Mouse (Mus musculus) left cerebral cortex, postnatal 4 days (tissue): Measurements from ENCODE around the gene Efna1. TPM values are rescaled to one million over a fixed set of nuclear protein-coding genes. Genes with fewer than 3 reads are reported as not detected.

Experiments used
- DNase-seq: peaks from one replicate; pipeline ENCODE4 v3.0.0-alpha.2; 2022
- intact Hi-C: fragments of 180-260 bp; cut with DNase I; formaldehyde crosslinking; loops from one replicate; pipeline ENCODE4 v1.15.1; 2025
- total RNA-seq, 2 experiments: library from RNA; stranded (reverse); gene quantifications; 2 replicates each; pipeline ENCODE4 v1.2.3; 2021

Efna1 gene
- total RNA-seq, 2 experiments from 2014 or later: 5.0 to 6.4 TPM

DNA sequence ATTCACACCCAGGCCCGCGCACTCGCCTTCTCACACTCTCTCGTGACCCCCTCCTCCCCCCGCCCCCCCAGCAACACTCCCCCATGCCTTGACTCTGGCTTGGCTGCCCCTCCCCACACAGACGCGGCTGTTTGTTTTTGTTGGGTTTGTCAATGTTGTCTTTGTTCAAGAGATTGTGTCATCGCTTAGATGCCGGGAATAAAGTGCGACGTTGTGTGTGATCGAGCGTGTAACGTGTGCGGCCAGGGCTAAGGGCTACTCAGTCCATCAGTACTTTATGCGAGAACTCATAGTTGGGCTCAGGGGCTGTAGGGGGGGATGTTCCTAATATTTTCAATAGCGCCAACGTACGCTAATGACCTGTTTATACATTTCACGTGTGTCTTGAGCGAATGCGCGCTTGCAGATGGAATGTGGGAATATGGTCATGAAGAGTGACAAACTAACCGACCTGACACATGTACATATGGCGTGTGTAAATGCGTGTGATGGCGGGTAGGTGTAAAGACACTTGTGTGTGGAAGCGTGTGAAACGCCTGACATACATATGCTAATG is 814 bp downstream of the Efna1 start:
- DNase-seq: no peak
- intact Hi-C loops: loop anchor here (5.0 kb wide), 1 partner anchor 33 kb away; the partner anchor contains the start of genes Krtcap2 and Trim46

DNA sequence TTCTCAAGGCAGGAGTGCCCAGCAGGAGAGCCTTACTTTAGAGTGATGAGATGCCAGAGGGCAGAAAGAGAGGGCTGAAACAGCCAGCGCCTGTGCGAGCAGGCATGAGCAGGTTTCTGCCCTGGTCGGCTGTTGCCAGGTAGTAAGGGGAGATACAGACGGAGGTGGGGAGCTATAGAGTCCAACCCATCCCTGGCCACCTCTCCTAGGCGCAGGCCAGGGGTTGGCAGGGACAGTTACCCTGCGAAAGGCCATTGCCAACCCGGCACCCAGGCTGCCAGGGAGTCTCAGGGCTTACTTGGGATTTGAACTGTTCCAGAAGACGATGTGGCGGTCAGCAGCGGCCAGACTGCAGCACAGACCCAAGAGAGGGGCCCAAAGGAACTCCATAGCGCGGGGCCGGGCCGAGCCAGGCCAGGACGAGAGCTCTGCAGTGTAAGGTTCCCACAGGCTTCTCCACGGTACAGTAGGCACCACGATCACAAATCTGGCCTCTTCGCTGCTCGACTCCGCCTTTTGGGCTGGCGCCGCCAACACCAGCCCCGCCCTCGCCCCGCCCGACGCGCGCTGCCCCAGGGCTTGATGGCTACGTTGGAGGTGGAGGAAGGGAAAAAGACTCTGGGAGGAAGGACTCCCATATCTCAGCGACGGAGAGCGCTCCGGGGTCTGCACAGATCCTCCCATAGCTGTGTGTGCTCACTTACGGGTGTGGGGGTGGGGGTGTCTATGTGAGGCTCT is 1.6 kb downstream of the Efna1 start:
- intact Hi-C loops: no loop called here
- DNase-seq: peak; percentile 84

DNA sequence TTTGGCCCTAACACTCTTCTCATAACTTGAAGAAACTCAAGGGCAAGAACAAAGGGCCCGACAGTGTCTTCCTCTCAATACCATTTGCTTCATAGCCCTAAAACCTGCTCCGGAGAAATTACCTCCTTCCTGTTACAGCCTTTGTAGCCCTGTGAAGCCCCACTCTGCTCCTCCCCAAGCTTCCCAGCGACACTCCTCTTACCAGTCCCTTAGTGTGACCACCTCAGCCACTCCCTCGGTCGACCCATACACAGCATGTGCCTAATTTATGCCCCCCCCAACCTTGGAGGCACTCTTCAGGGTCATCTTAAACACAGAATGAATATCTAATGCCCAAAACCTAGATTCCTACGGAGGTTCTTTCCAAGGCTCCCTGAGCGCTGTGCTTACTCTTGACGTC is 2.3 kb downstream of the Efna1 start:
- DNase-seq: no peak
- intact Hi-C loops: no loop called here

DNA sequence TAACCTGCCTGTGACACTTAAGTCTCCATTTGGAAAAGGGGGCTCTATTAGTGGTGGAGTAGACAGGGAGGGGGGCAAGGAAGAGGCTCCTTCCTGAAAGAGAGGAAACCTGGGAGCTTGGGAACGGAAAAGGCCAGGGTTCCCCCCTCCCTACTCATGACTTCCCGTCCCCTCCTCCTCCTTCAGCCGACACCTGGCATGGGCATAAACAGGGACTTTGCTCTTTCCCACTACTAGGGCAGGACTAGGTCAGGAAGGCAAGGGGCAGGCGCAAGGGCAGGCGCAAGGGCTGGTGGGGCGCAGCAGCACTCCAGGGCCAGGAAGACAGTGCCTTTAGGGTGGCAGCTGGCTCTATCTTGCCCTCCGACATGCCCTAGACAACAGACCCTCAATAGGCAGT is 2.8 kb downstream of the Efna1 start:
- intact Hi-C loops: no loop called here
- no peak for DNase-seq

DNA sequence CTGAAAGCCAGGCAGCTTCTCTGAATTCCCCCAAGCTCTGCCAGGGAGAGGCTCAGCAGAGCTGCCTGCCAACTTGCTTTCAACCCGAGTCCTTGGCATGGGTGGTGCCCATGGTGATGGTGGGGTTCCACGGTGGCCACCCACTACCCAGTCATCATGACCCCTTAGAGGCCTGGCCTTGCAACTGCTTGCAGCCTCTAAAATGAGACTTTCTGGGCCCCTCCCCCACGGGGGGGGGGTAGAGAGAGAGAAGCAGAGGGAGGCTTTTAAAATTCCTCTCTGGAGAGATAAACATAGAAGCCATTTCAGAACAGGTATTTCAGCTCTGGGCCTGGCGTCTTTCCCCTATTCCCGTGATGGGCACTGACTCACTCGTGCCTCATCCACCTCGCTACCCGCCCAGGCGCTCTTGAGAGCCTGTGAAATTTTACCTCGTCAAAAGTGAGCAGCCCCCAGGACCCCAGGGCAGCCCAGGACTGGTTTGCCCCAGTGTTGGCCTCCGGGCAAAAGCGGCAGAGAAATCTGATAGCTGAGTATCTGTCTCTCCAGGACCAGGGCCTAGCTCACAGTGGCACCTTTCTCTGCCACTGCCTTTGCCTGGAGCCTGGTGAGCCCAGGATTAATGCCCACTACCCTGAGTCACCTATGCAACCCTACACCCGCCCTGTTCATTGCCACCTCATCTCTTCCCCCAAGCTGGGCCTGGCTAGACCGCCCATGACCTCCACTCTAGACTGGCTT is 3.5 kb downstream of the Efna1 start:
- no peak for DNase-seq
- intact Hi-C loops: no loop called here

DNA sequence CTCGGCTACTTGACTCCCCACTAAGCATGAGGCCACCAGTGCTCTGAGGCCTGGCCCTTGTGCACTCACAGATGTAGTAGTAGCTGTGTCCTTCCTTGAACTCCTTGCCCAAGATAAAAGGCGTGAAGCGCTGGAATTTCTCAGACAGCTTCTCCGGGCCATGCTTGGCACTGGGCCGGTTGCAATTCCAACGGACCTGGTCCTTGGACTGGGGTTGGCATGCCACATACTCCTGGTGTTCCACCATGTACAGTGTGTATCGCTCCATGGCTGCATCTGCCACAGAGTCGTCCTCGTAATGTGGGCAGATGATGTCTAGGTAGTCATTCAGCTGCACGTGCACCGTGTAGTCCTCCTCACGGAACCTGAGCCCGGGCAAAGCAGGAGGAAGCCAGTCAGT is 4.9 kb downstream of the Efna1 start:
- no peak for DNase-seq
- intact Hi-C loops: no loop called here

DNA sequence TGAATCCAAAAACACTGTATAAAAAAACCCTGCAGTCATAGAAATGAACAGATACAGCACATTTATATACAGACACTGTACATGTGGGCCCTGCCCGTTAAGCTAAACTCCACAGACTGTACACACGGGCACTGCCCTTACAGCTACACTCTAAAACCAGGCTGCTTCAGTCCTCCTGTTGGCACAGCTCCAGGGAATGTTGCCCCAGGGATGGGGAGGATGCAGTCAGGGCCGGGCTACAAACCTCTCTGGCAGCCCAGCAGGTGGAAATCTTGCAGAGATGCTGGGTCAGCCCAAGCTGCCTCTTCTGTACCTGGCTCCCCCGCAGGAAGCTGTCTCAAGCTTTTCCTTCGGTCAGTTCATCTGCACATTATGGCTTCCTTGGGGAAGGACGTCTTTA is 9.2 kb downstream of the Efna1 start:
- intact Hi-C loops: no loop called here
- peak; percentile 47 for DNase-seq

DNA sequence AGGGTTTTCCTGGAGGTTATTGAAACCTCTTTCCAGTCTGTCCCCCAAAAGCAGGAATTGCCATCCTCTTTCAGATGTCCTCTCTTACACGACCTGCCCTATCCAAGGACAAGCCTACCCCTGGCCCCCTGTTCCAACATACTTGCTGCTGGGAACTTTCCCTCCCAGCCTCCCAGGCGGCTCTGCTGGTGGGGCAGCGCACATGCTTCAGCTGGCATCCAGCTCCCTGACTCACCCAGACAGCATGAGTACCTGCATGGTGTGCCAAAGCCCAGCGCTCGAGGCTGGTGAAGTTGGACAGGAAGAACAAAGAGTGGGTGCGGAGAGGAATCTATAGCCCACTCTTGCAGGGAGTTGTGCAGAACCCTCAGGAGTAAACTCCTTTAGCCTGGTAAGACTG is 10.1 kb downstream of the Efna1 start:
- intact Hi-C loops: no loop called here
- peak; percentile 53 for DNase-seq

DNA sequence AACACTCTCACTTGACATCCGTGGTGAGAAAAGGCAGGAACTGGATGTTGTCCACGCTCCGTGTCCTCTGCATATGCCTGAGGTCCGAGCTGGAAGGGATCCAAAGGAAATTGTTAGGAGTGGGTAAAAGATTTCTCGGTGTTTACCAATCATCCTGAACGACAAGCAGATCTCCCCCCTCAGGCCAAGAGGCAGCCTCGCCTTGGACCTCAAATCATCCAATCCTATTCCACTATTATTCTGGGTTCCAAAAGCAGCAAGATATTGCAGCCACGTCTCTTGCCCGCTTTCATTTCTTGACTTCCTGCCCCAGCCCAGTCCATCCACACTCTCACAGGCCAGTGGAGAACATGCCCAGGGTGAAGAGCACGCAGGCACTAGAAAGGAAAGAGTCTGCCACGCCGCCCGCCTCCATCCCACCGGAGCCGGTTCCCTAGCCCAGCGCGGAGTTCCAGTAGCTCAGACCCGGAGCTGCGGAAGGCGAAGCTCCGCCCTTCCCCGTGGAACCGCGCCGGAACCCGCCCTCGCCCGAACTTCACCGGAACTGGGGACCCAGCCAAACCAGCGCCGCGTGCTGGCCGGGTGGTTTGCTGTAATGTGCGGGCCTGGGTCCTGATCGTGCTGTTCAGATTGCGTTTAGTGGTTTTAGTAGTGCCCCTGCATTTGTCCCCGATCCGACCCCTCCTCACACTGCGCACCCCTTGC is 10.7 kb downstream of the Efna1 start, which contains the start of gene Slc50a1:
Gene Slc50a1, minus strand, starts transcription at position 520 of the 705 bp plus-strand sequence.
- intact Hi-C loops: no loop called here
- peak; percentile 86 for DNase-seq

DNA sequence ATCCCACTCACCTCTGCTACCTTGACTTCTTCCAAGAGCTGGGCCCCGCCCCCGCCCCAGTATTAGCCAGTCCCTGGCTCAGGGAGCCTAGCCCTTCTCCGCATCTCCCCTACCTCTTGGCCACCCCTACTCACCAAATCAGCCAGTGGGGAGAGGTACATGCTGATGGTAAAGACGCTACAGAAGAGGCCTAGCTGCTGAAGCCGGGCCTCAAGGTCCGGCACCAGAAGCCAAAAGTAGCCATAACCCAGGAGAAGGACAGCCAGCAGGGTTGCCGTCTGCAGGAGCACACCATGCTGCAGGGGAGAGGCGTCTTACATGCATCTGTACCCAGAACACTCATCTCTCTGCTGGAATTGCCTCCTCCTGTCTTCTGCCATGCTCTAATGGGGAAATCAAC is 12.0 kb downstream of the Efna1 start:
- intact Hi-C loops: no loop called here
- DNase-seq: no peak

DNA sequence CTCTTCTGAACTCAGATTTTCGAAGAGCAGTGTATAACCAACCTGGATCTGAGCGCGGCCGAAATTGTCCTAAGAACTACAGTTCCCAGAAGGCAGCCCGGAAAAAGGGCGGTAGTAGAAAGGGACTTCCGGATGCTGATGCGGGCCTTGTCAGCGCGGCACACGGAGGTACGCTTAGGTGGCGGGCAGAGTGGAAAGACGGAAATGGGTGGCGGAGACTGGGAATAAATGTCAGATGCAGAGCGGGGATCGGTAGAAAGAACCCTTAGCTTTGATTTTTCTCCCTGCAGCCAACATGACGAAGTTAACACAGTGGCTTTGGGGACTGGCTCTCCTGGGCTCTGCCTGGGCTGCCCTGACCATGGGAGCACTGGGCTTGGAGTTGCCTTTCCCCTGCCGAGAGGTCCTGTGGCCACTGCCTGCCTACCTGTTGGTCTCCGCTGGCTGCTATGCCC is 14.5 kb downstream of the Efna1 start:
- peak; percentile 72 for DNase-seq
- intact Hi-C loops: no loop called here

DNA sequence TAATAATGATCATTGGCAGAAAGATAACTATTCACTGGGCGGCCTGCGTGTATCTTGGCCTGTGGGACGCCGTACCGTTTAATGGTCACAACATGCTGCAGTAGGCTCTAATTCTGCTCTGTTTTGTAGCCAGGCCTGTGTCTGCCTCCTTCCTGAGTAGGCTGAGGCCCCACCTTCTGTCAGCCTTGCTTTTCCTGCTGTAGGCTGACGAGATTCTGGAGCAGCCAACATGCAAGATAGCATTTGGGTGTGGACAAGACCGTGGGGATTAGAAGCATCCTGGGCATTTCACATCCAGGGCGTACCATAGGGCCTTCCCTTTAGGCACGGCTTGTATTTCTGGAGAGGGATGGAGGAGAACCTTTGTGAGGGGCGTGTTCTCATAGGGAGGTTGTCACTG is 18.5 kb downstream of the Efna1 start:
- DNase-seq: no peak
- intact Hi-C loops: no loop called here

DNA sequence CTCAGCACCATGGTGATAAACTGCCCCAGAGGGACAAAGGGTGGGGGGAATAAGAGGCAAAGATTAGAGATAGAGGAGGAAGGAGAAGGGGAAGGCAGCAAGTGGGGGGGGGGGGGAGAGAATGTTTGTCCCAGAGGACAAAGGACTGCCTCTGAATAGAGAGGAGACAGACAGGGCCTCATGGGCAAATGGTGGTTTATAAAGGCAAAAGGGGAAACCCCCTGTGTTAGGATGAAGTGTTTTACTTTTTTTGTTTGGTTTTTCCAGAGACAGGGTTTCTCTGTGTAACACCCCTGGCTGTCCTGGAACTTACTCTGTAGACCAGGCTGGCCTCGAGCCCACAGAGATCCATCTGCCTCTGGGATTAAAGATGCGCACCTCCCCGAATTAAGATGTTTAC is 20.7 kb downstream of the Efna1 start:
- intact Hi-C loops: no loop called here

DNA sequence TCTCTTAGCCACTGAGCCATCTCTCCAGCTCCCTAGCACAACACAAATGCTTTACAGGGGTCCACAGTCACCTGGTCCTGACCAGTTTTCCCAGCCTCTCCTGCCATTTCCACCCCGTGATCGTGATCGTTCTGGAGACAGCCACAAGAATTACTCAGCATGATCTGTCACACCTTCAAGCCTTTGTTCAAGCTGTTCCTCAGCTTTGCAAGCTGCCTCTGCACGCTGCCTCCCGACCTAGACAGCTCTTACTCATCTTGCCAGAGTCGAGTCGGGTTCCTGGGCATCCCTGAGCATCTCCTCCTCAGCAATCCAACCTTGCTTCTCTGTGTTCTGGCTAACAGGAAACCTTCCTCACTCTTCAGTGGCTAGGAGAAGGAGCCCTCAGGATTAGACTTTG is 21.9 kb downstream of the Efna1 start, which contains the start of gene Dpm3:
Gene Dpm3, plus strand, starts transcription at position 283 of the 400 bp plus-strand sequence.
- intact Hi-C loops: no loop called here
- no peak for DNase-seq

More for the DNA sequence above, 20.7 kb downstream of the Efna1 start:
- DNase-seq: no peak

DNA sequence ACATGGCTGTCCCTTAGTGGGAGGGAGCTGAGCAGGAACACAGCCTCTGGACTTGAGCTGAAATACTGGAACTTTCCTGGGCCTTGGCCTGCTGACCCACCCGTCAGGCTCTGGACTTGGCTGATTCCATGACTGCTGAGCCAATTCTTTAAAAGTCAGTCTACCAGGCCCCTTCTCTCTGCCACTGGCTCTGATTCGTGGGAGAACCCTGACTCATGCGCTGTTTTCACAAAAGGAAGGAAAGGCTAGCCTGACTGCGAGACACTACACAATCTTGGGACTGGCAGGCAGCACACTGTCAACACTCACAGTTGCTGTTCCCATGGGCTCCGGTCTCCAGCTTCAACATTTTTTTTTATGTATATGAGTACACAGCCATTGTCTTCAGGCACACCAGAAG is 24.8 kb downstream of the Efna1 start:
- intact Hi-C loops: no loop called here

DNA sequence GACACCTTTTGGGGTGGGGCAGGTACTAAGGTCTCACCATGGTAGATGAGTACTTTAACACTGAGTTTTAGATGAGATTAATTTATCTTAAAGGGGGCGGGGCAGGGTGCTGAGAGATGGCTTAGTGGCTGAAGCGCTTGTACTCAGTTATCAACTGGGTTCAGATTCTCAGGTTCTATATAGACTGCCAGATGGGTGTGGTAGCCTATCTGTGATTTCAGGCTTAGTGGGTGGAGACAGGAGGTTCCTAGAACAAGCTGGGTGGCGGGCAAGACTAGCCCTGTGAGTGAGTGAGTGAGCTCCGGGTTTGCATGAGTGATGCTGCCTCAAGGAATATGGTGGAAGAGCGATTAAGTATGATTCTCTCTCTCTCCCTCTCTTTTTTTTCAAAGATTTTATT is 25.9 kb downstream of the Efna1 start:
- intact Hi-C loops: no loop called here
- no peak for DNase-seq

More for the DNA sequence above, 24.8 kb downstream of the Efna1 start:
- DNase-seq: no peak

DNA sequence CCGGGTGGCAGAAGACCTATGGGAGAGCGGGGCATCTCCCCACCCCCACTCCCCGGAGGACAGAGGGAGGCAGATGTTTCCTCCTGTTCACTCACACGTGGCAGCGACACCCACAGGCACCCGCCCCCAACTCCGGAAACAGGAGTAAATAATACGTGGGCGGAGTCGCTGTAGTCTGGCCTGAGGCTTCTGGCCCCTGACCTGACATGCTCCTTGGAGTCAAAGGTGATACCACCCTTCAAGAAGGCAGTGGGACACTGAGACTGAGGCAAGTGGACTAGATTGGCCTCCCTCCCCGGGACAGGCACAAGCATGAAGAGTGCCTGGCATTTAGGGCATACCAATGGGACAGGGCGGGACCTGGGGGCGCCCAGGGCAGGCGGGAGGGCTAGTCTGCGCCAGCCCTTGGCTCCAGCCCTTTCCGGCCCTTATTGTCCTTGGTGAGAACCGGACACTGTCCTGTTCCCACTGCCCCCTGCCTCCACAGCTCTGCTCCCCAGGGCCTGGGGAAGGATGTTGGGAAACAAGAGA is 29.5 kb downstream of the Efna1 start:
- intact Hi-C loops: no loop called here
- peak; percentile 18 for DNase-seq

DNA sequence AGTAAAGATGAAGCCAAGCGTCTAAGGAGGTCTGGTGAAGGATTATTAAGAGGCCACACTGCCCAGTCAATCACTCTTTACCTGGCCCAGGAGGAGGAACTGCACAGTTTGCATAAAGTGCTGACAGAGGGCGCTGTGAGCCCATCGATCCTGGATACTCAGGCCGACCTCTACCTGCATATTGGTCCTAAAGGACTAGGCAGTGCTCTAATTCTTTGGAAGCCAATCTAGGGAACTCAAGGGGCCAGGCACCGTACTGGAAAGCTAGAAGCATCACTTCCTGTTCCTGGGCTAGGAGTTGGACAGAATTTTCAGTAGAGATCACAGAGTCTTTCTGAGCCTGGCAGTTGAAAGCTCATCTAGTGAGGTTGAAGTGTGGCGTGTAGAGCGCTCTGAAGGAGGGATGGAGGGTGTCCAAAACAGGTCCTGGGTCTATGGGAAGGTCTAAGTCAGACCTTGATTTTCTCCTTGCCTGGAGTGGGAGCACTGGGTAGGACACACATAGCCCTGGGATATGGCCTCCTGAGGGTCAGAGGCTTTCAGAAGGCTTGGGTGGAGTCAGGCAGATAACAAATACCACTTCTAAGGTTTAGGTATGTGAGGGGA is 30.4 kb downstream of the Efna1 start:
- intact Hi-C loops: no loop called here

DNA sequence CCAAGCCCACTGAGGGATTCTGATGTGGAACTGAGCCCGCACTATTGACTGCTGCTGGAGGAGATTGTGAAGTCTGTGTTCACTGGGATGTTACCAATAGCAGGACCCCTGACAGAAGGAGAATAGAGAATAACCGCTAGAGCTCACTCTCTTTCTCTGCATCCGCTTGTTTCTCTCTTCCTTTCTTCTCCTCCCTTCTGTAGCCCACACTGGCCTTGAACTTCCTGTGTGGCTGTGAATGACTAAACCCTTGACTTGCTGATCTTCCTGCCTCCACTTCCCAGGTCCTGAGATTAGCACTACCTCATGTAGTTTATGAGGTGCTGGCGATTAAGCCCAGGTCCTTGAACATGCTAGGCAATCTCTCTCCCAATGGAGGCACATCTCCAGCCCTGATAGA is 33.5 kb downstream of the Efna1 start:
- no peak for DNase-seq
- intact Hi-C loops: loop anchor here (5.0 kb wide), 1 partner anchor 35 kb away; the partner anchor contains the start of gene Efna1

More for the DNA sequence above, 30.4 kb downstream of the Efna1 start:
- peak; percentile 57 for DNase-seq
